Mouse (Mus musculus) myocyte (in vitro differentiated cells): Measurements from ENCODE around the gene Hcfc2. TPM values are rescaled to one million over a fixed set of nuclear protein-coding genes. Genes with fewer than 3 reads are reported as not detected.
A peak's percentile ranks its signal among the peaks of the same experiment; 100 is the strongest.

Experiments used
- H3K27me3 ChIP-seq: one replicate; pipeline ENCODE4 v1.6.1; 2011; ENCODE audit not compliant: control insufficient read depth, insufficient read depth, insufficient read length
- H3K36me3 ChIP-seq: one replicate; pipeline ENCODE4 v1.6.1; 2011; ENCODE audit not compliant: control insufficient read depth, insufficient read depth
- H3K4me2 ChIP-seq: one replicate; pipeline ENCODE4 v1.6.1; 2011; ENCODE audit warnings: low read depth, control low read depth
- H3K4me3 ChIP-seq: one replicate; pipeline ENCODE4 v1.5.1; 2011; ENCODE audit warnings: mild to moderate bottlenecking, control low read depth, moderate library complexity
- H3K79me2 ChIP-seq: one replicate; pipeline ENCODE4 v1.6.1; 2011; ENCODE audit not compliant: control insufficient read depth, insufficient read depth
- H3ac ChIP-seq: one replicate; pipeline ENCODE4 v1.6.1; 2011; ENCODE audit not compliant: control insufficient read depth, insufficient read length
- CEBPB ChIP-seq: IDR thresholded peaks from 2 replicates; pipeline ENCODE4 v1.6.1; 2011; ENCODE audit warnings: mild to moderate bottlenecking, moderate library complexity; ENCODE audit not compliant: poor library complexity, insufficient read depth, severe bottlenecking
- E2F4 ChIP-seq: IDR thresholded peaks from one replicate; pipeline ENCODE4 v1.6.1; 2011; ENCODE audit warnings: mild to moderate bottlenecking, control low read depth, moderate library complexity; ENCODE audit not compliant: insufficient read depth
- MAX ChIP-seq: IDR thresholded peaks from one replicate; pipeline ENCODE4 v1.6.1; 2011; ENCODE audit warnings: low read depth, mild to moderate bottlenecking, control low read depth
- MYOD1 ChIP-seq, 3 experiments: IDR thresholded peaks; one replicate each; pipeline ENCODE4 v1.6.1; 2011; ENCODE audit warnings: control low read depth in 2 of 3, low read depth in 2 of 3, mild to moderate bottlenecking in 2 of 3, moderate library complexity in 1 of 3; ENCODE audit not compliant: insufficient read length in 2 of 3, control insufficient read depth in 1 of 3
- MYOG ChIP-seq, 3 experiments: IDR thresholded peaks; one replicate each; pipeline ENCODE4 v1.6.1; 2011; ENCODE audit warnings: control low read depth in 2 of 3, low read depth in 2 of 3, mild to moderate bottlenecking in 2 of 3; ENCODE audit not compliant: insufficient read length in 2 of 3, control insufficient read depth in 1 of 3, insufficient read depth in 1 of 3
- POLR2A ChIP-seq: IDR thresholded peaks from one replicate; pipeline ENCODE4 v1.6.1; 2011; ENCODE audit warnings: low read depth, mild to moderate bottlenecking, control low read depth, moderate library complexity; ENCODE audit not compliant: insufficient read length
- POLR2AphosphoS2 ChIP-seq: IDR thresholded peaks from one replicate; pipeline ENCODE4 v1.6.1; 2011; ENCODE audit warnings: low read depth, control low read depth; ENCODE audit not compliant: insufficient read length
- REST ChIP-seq: IDR thresholded peaks from one replicate; pipeline ENCODE4 v1.6.1; 2011; ENCODE audit warnings: mild to moderate bottlenecking, control low read depth, moderate library complexity; ENCODE audit not compliant: insufficient read depth, insufficient read length
- SRF ChIP-seq: IDR thresholded peaks from one replicate; pipeline ENCODE4 v1.6.1; 2011; ENCODE audit warnings: low read depth; ENCODE audit not compliant: control insufficient read depth, insufficient read length
- TCF12 ChIP-seq: IDR thresholded peaks from one replicate; pipeline ENCODE4 v1.6.1; 2011; ENCODE audit warnings: mild to moderate bottlenecking, control low read depth; ENCODE audit not compliant: poor library complexity, insufficient read depth, severe bottlenecking
- TCF3 ChIP-seq: IDR thresholded peaks from one replicate; pipeline ENCODE4 v1.6.1; 2011; ENCODE audit warnings: low read depth, control low read depth; ENCODE audit not compliant: insufficient read length
- USF1 ChIP-seq: IDR thresholded peaks from one replicate; pipeline ENCODE4 v1.6.1; 2011; ENCODE audit warnings: low read depth, mild to moderate bottlenecking, control low read depth, moderate library complexity
- polyA plus RNA-seq: library from polyadenylated mRNA; unstranded; fragments of >200 nt; fragmentation: generic; extraction: Trizol; gene quantifications from one replicate; pipeline ENCODE4 v1.2.1, GENCODE M21; 2012; ENCODE audit warnings: missing spikeins

The Hcfc2 gene
- polyA plus RNA-seq, 1 experiment, result 13.0 TPM

GRCm38 (mm10) chr10:82689681-82690211, 6.2 kb upstream of the Hcfc2 start:
- Histone ChIP-seq H3K79me2 (no peaks in the 10 kb centered on the region), H3K4me2 (peak overlapping the region; percentile 98)

GRCm38 (mm10) chr10:82690494-82690893, 5.5 kb upstream of the Hcfc2 start, which contains the start of gene Glt8d2:
TSS of gene Glt8d2 (minus strand) at chr10:82690650.
- Histone ChIP-seq H3K4me3 (peak within 1 kb of the TSS; percentile 2), H3K79me2 (no peaks in the 10 kb centered on the region), H3K36me3 (no peaks in the 10 kb centered on the region), H3ac (no peak within 1 kb of the TSS), H3K27me3 (no peaks in the 10 kb centered on the region), H3K4me2 (peak within 1 kb of the TSS; percentile 98)
- peak; percentile 23 to 83 (median 54) for TF ChIP-seq MYOG (IDR thresholded peaks at IDR 0.05; ENCODE audit: control insufficient read depth in 1 of 3, insufficient read depth in 1 of 3, insufficient read length in 2 of 3, low read depth in 2 of 3)
- no peak for TF ChIP-seq CEBPB
- TF ChIP-seq MYOD1 (IDR thresholded peaks at IDR 0.05; ENCODE audit: control insufficient read depth in 1 of 3, insufficient read length in 2 of 3, low read depth in 2 of 3), result peak in 2 of 3 experiments; percentile 90 to 95
- TF ChIP-seq SRF, result no peak
- TF ChIP-seq POLR2AphosphoS2, result no peak
- no peak for TF ChIP-seq MAX
- TF ChIP-seq TCF12, result no peak
- no peak for TF ChIP-seq TCF3
- no peak for TF ChIP-seq USF1
- TF ChIP-seq POLR2A, result peak; percentile 55
- no peak for TF ChIP-seq E2F4
- no peak for TF ChIP-seq REST

More at GRCm38 (mm10) chr10:82689681-82690211, 6.2 kb upstream of the Hcfc2 start:
- Histone ChIP-seq H3K4me3 (peak overlapping the region; percentile 2), H3K36me3 (no peaks in the 10 kb centered on the region), H3K27me3 (no peaks in the 10 kb centered on the region), H3ac (no peak overlapping the region)
- TF ChIP-seq TCF3 (no peak), MAX (no peak), CEBPB (no peak), MYOD1 (IDR thresholded peaks at IDR 0.05; ENCODE audit: control insufficient read depth in 1 of 3, insufficient read length in 2 of 3, low read depth in 2 of 3) (no peak), MYOG (IDR thresholded peaks at IDR 0.05; ENCODE audit: control insufficient read depth in 1 of 3, insufficient read depth in 1 of 3, insufficient read length in 2 of 3, low read depth in 2 of 3) (no peak), REST (no peak), POLR2A (no peak), SRF (no peak)

DNA sequence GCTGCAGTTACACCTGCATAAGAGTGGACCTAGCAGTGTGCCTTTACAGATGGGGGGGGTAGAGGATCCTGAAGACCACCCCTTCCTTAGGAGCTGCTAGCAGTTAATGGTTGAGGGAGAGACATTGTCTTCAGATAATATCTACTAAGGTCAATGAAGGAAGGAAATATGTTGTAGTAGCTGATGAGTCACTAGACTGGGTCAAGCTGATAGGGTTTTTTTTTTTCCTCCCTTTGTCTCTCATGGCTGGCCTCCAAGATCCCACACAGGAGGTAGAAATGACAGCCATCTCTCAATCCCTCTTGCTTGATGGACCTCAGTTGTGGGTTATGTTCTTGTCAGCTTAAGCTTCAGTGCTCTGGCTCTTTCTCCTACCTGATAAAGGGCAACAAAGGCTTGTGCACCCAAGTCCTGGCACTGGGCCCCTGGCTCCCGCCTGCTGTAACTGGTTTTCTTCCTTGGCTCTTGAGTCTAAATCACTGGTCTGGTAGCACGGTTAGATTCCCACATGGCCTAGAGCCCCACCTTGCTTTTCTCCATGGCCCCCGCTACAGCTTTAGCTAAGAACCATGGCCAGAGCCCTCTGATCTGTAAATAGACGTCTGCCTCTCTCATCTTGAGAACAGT, 606 bp downstream of the Hcfc2 start:
- no peak overlapping the region for H3K4me3 ChIP-seq
- peaks cover 20% of the 10 kb centered on the region for H3K79me2 ChIP-seq
- H3K27me3 ChIP-seq, result no peaks in the 10 kb centered on the region
- H3ac ChIP-seq, result no peak overlapping the region
- no peaks in the 10 kb centered on the region for H3K36me3 ChIP-seq
- TF ChIP-seq MYOG (IDR thresholded peaks at IDR 0.05; ENCODE audit: control insufficient read depth in 1 of 3, insufficient read depth in 1 of 3, insufficient read length in 2 of 3, low read depth in 2 of 3), result no peak
- no peak for TF ChIP-seq REST
- TF ChIP-seq USF1, result no peak
- no peak for TF ChIP-seq MAX
- no peak for TF ChIP-seq TCF12
- no peak for TF ChIP-seq MYOD1 (IDR thresholded peaks at IDR 0.05; ENCODE audit: control insufficient read depth in 1 of 3, insufficient read length in 2 of 3, low read depth in 2 of 3)
- no peak for TF ChIP-seq CEBPB
- no peak for TF ChIP-seq POLR2A
- TF ChIP-seq TCF3, result no peak
- TF ChIP-seq POLR2AphosphoS2, result no peak
- peak overlapping the region; percentile 12 for H3K4me2 ChIP-seq

DNA sequence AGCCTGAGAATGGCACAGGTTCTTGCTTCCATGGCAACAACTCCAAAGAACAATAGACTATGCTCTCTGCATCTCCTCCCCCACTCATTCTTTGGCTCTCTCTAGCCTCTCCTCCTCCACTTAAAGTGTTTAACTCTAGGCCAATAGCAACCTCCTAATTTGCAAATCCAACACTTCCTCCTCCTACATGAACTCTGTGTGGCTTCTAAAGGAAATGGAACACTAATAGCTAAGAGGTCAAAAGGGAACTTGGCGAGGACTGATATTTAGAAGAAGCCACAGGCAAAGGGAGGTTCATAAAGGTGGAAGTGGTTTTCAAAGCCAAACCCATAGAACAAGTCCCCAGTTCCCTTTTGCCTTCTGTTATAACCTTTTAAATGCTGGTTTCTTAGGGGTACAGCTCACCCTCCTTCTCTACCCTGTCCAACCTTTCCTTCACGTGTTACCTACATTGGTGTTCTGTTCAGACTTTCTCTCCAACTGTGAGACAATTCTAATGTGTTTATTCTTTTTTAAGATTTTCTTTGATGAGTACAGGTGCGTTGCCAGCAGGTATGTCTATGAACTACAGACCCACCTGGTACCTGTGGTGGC, 1.4 kb downstream of the Hcfc2 start:
- no peaks in the 10 kb centered on the region for H3K27me3 ChIP-seq
- TF ChIP-seq POLR2A, result no peak
- no peak for TF ChIP-seq TCF12
- H3ac ChIP-seq, result no peak overlapping the region
- peaks cover 20% of the 10 kb centered on the region for H3K79me2 ChIP-seq
- no peak overlapping the region for H3K4me3 ChIP-seq
- H3K4me2 ChIP-seq, result no peak overlapping the region
- H3K36me3 ChIP-seq, result peaks cover 6% of the 10 kb centered on the region

- Histone ChIP-seq H3K79me2 (peaks cover 20% of the 10 kb centered on the region), H3K27me3 (no peaks in the 10 kb centered on the region), H3K4me3 (peak overlapping the region; percentile 72), H3ac (peak overlapping the region; percentile 84), H3K4me2 (peak overlapping the region; percentile 90), H3K36me3 (peaks cover 9% of the 10 kb centered on the region)
- no peak for TF ChIP-seq CEBPB
- TF ChIP-seq TCF12, result no peak
- TF ChIP-seq E2F4, result peak; percentile 28
- TF ChIP-seq POLR2A, result peak; percentile 72
- TF ChIP-seq MYOD1 (IDR thresholded peaks at IDR 0.05; ENCODE audit: control insufficient read depth in 1 of 3, insufficient read length in 2 of 3, low read depth in 2 of 3), result peak in 2 of 3 experiments; percentile 42 to 56
- no peak for TF ChIP-seq TCF3
- TF ChIP-seq SRF, result no peak
- TF ChIP-seq REST, result no peak
- TF ChIP-seq USF1, result peak; percentile 76
- TF ChIP-seq POLR2AphosphoS2, result peak; percentile 27
Observed at GRCm38 (mm10) chr10:82698712-82699261, 2.8 kb downstream of the Hcfc2 start.
